Mouse (Mus musculus) liver, embryonic 16.5 days (tissue): ENCODE measurements around the gene Ap2b1. TPM values are rescaled to one million over a fixed set of nuclear protein-coding genes. Genes with fewer than 3 reads are reported as not detected.
"Not testable (repeated sequence)": the region's sequence is repeated elsewhere in the genome, so short reads cannot be mapped to it uniquely, and the experiment has no call there.

ENCODE experiments used
- ATAC-seq: fragments of 200-750 bp; cut with Nextera tagmentation; 2 replicates; pipeline ENCODE4 v1.8.0; 2017; ENCODE audit warnings: low read depth, mild to moderate bottlenecking, moderate number of reproducible peaks, moderate library complexity
- H3K27ac ChIP-seq: fragments of 300-500 bp; sonication (generic); 2 replicates; pipeline ENCODE4 v1.5.1; 2014; ENCODE audit warnings: mild to moderate bottlenecking, low read length
- H3K27me3 ChIP-seq: fragments of 300-500 bp; sonication (generic); 2 replicates; pipeline ENCODE4 v1.6.1; 2014; ENCODE audit warnings: low read depth, low read length, mixed read lengths; ENCODE audit not compliant: control insufficient read depth, insufficient read depth
- H3K36me3 ChIP-seq: fragments of 300-500 bp; sonication (generic); 2 replicates; pipeline ENCODE4 v1.6.1; 2014; ENCODE audit warnings: mild to moderate bottlenecking; ENCODE audit not compliant: control insufficient read depth, insufficient read depth
- H3K4me1 ChIP-seq: fragments of 300-500 bp; sonication (generic); 2 replicates; pipeline ENCODE4 v1.6.1; 2014; ENCODE audit warnings: low read depth, low read length, mixed read lengths; ENCODE audit not compliant: control insufficient read depth
- H3K4me2 ChIP-seq: fragments of 300-500 bp; sonication (generic); 2 replicates; pipeline ENCODE4 v1.6.1; 2014; ENCODE audit warnings: low read depth, low read length, mixed read lengths
- H3K4me3 ChIP-seq: fragments of 300-500 bp; sonication (generic); 2 replicates; pipeline ENCODE4 v1.5.1; 2014; ENCODE audit warnings: low read depth, mild to moderate bottlenecking, low read length
- H3K9ac ChIP-seq: fragments of 300-500 bp; sonication (generic); 2 replicates; pipeline ENCODE4 v1.6.1; 2014; ENCODE audit warnings: low read depth, low read length
- H3K9me3 ChIP-seq: fragments of 300-500 bp; sonication (generic); replicated peaks from 2 replicates; pipeline ENCODE4 v1.6.1; 2016; ENCODE audit warnings: low read length; ENCODE audit not compliant: control insufficient read depth
- WGBS: fragments of 180-500 bp; shearing (Covaris S2); extraction: QIAGEN DNeasy Blood & Tissue Kit; methylation state at CpG from one replicate; pipeline ENCODE4 v1.1.7; 2014; ENCODE audit not compliant: insufficient replicate concordance; 5-methylcytosine and 5-hydroxymethylcytosine counted together
- polyA plus RNA-seq: library from polyadenylated mRNA; unstranded; fragments of >200 nt; fragmentation: Nextera tagmentation; extraction: Ambion mirVana; gene quantifications from 2 replicates; pipeline ENCODE4 v1.2.1, GENCODE M21; 2015

Ap2b1 gene
- 19.2 and 21.7 TPM in 2 replicates for polyA plus RNA-seq

DNA sequence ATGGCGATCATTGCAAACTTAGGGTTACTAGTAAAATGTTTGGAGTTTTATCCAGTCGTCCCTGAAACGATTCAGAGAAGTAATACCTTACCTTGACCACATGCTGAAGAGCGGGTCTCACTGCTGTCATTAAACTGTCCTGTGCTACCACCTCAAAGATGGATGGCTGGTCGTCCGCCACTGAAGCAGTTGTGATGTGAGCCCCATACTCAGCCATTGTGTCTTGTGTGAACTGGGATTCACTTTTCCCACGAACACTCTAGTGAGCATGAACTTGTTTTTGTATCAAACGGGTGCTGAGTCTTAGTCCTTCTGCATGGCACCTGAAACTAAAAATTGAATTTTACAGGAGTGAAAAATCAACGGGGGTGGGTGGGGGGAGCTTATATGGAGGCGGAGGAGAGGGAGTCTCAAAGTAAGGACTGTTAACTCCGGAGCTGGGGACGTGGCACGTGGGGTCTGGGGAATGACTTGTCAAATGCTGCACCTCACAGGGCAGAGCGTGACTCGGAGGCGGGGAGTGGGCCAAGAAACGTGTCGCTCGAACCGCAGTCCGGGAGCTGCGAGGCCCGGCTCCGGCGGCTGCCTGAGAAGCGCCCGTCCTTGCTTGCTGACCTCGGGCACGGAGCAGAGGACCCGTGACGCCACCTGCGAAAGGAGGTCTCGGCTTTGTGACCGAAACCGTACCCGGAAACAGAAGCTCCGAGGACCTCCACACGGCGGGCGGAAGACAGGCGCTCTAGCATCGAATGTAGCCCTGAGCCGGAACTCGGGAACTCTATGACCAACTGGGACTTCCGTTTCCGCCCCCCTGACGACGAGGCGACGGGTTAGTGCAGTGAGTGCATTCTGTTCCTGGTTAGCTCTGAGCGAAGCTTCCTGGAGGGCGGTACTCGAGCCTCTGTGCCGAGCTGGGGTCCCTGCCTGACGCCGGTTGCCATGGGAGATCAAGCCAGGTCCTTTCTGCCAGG lies at the start of gene Ap2b1:
Gene Ap2b1, plus strand, starts transcription at position 800 of the 971 bp plus-strand sequence.
- Histone ChIP-seq H3K4me1 (peaks cover 36% of the 10 kb centered on the region), H3K36me3 (peaks cover 19% of the 10 kb centered on the region), H3K4me3 (peak within 1 kb of the TSS; percentile 92), H3K27me3 (no peaks in the 10 kb centered on the region), H3K4me2 (peak within 1 kb of the TSS; percentile 89), H3K9ac (peak within 1 kb of the TSS; percentile 95), H3K9me3 (no peaks in the 10 kb centered on the region), H3K27ac (peak within 1 kb of the TSS; percentile 95)
- WGBS, result 2% methylated on average over 56 of the region's 56 CpGs
- ATAC-seq, result peak; percentile 86

DNA sequence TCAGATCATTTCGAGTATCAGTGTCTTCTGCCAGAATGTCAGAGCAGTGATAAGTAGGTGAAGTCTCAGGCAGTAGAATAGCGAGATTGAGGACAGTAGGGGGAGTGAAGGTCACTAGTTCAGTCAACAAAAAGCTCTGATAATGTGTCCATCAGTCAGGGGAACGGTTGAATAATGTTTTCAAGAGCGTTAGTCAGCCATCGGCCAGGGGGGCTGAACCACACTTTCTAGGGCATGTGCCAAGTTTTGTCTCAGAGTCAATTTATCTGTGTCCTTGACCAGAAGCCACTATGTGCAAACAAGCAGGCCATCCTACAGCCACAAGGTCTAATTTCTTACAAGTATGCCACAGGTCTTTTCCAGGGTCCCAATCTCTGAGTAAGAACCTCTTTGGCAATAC lies 41.6 kb upstream of the Ap2b1 start:
- not testable (repeated sequence) for H3K4me1 ChIP-seq, H3K27me3 ChIP-seq, H3K4me2 ChIP-seq, ATAC-seq, H3K9me3 ChIP-seq, H3K4me3 ChIP-seq, H3K27ac ChIP-seq, H3K9ac ChIP-seq, H3K36me3 ChIP-seq
- WGBS, result 57% methylated on average over 5 of the region's 5 CpGs

DNA sequence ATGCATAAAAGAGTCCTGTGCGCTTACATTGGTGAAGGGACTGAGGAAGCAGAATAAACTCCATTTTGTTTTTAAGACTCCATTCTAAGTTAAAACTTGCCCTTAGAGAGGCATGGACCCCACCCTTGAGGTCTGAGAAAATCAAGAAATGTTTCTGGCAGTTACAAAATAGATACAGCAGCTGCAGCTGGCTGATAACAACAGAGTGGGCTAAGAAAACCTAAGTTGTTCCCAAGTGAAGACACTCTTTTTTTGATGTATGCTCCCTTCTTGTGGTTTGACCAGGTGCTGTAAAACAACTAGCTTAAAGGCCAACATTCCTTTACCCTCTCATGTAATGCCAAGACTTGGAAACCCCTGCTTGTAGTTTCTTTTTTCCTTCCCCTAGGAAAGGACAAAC lies 36.2 kb upstream of the Ap2b1 start:
- Histone ChIP-seq H3K4me1 (peaks cover 14% of the 10 kb centered on the region), H3K27me3 (no peaks in the 10 kb centered on the region), H3K27ac (peak overlapping the region; percentile 92), H3K4me2 (peak overlapping the region; percentile 51), H3K9me3 (no peaks in the 10 kb centered on the region), H3K36me3 (peaks cover 2% of the 10 kb centered on the region; the same call in 1 of the 2 replicates), H3K4me3 (peak overlapping the region; percentile 16; the same call in 1 of the 2 replicates), H3K9ac (peak overlapping the region; percentile 46)
- 54% methylated on average over 1 of the region's 1 CpGs for WGBS
- ATAC-seq, result peak; percentile 93

DNA sequence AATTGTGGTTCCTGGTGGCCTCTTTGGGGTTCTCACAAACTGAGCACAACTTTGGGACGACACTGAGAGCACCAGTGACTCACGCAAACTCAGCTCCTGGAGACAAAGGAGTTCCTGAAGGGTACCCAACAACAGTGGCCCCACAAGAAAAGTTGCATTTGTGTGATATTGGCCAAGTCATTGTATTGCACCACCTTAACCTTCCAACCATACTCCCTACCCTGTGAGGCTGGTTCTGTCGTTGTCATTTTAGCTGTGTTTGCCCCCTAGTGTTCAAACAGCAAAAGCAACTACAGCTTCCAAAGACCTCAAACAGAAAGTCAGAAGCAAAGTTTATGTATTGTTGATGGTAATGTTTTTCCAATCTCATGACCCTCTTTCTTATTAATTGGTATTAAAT lies 35.7 kb upstream of the Ap2b1 start:
- H3K9me3 ChIP-seq, result no peaks in the 10 kb centered on the region
- peak; percentile 86 for ATAC-seq
- 34% methylated on average over 3 of the region's 3 CpGs for WGBS
- H3K4me3 ChIP-seq, result peak overlapping the region; percentile 16; the same call in 1 of the 2 replicates
- no peaks in the 10 kb centered on the region for H3K27me3 ChIP-seq
- peaks cover 2% of the 10 kb centered on the region; the same call in 1 of the 2 replicates for H3K36me3 ChIP-seq
- H3K4me1 ChIP-seq, result peaks cover 14% of the 10 kb centered on the region
- H3K9ac ChIP-seq, result peak overlapping the region; percentile 46
- H3K27ac ChIP-seq, result peak overlapping the region; percentile 92
- peak overlapping the region; percentile 51 for H3K4me2 ChIP-seq

DNA sequence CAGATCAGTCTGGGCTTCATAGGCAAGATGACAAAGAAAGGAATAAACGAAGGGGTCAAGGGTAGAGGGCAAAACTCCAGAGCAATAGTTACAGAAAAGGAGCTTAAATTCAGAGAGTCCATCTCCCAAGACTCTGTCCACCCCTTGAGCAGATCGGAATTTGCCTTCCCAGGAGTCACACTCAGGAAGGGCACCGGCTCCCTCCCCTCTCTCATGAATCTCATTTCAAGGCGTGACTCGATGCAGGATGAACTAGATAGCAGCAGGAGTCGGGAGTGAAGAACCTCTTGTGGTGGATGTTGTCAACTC lies 28.0 kb upstream of the Ap2b1 start:
- H3K36me3 ChIP-seq, result peaks cover 7% of the 10 kb centered on the region; the same call in 1 of the 2 replicates
- peaks cover 15% of the 10 kb centered on the region for H3K4me1 ChIP-seq
- WGBS, result 4% methylated on average over 6 of the region's 6 CpGs
- peak overlapping the region; percentile 62 for H3K4me3 ChIP-seq
- H3K9me3 ChIP-seq, result no peaks in the 10 kb centered on the region
- H3K4me2 ChIP-seq, result peak overlapping the region; percentile 74
- peak overlapping the region; percentile 58 for H3K9ac ChIP-seq
- peak overlapping the region; percentile 88 for H3K27ac ChIP-seq
- H3K27me3 ChIP-seq, result 0 out of 2 replicates have a peak, but pooled peaks cover 3% of the 10 kb centered on the region
- ATAC-seq, result peak; percentile 22

DNA sequence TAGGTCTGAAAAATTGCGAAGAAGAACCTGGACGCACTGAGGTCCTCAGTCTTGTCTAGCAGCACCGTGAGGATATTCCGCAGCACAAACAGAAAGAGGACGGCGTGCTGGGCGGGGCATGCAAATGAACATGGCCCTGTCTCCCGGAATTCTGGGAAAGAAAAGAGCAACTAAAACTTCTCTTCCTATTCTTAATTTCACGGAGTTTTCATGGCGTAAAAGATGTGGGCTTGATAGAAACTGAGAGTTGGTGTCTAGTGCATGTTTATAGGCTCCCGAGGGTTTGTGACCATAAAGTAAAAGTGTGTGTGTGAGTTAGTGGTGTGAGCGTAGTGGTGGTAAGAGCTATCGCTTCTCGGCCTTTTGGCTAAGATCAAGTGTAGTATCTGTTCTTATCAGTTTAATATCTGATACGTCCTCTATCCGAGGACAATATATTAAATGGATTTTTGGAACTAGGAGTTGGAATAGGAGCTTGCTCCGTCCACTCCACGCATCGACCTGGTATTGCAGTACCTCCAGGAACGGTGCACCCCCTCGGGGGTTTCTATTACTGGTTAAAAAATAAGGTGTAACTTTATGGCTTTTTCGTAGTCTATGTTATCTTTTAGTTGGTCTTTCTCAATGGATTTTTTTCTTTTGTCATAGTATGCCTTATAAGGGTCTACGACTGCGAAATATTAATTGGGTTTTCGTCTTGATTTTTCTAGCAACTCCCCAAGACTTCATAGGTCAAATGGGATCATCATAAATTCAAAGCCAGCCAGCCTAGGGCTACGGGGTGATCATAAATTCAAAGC lies 27.5 kb upstream of the Ap2b1 start:
- Histone ChIP-seq H3K27me3 (peaks cover 6% of the 10 kb centered on the region; the same call in 1 of the 2 replicates), H3K4me1 (peaks cover 15% of the 10 kb centered on the region), H3K4me2 (peak overlapping the region; percentile 74), H3K9me3 (no peaks in the 10 kb centered on the region), H3K36me3 (peaks cover 11% of the 10 kb centered on the region), H3K9ac (peak overlapping the region; percentile 58), H3K27ac (peak overlapping the region; percentile 88), H3K4me3 (peak overlapping the region; percentile 62)
- peak; percentile 83 for ATAC-seq
- 0% methylated on average over 26 of the region's 26 CpGs for WGBS

DNA sequence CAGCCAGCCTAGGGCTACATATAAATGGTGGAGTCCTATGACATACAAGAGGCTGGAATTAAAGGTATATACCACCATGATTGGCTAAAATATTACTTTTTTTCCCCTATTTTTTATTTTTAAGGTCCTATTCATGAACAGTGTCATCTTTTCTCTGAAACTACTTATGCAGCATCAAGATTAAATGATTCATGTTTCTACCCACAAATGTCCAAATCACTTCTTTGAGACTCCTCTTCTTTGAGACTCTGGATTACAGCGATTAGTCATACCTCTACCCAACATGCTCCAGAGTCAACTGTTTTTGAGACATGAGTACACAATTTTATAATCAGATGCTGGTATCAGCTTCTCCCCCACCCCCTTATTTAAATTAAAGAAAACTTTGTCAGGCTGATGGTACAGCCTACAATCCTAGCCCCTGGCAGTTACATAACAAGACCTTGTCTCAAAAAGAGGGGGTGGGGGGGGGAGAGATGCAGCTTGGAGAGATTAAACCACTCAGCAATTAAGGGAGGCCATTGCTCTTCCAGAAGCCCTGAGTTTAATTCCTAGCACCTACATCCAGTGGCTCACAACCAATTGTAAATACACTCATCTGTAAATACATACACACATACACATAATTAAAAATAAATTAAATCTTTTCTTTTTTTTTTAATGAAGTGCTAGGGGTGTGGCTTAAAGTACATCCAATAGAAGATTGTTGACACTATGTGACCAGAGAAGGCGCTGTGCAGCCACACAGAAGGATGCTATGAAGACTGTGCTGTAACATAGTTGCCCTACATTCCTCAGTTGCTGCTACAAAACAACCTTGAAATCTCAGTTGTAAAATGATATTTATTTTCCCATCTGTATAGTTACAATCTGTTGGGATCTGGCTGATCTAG lies 26.6 kb upstream of the Ap2b1 start:
- peak; percentile 1; the same call in 1 of the 2 replicates for ATAC-seq
- Histone ChIP-seq H3K9ac (peak overlapping the region; percentile 58), H3K4me3 (no peak overlapping the region), H3K9me3 (no peaks in the 10 kb centered on the region), H3K27ac (peak overlapping the region; percentile 88), H3K4me1 (peaks cover 15% of the 10 kb centered on the region), H3K27me3 (peaks cover 11% of the 10 kb centered on the region; the same call in 1 of the 2 replicates), H3K36me3 (peaks cover 17% of the 10 kb centered on the region), H3K4me2 (peak overlapping the region; percentile 74; the same call in 1 of the 2 replicates)
- WGBS, result 9% methylated on average over 2 of the region's 2 CpGs

DNA sequence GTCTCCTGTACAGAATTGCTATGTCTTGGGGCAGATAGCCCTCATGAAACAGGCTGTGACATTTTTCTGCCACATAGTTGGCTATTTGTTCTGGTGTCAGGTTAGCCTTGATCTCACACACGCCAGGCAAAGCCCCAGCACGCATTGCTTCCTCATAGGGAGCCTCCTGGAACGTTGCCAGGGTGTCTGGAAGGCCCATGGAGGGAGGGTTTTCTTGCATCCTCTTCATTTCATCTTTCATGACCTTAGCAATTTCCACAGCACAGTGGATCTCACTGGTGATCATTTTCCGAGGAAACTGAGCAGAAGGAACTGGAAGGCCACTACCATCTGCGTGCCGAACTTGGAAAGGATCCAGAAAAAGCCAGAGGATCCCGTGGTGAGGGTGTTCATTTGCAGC lies 22.6 kb upstream of the Ap2b1 start:
- no peaks in the 10 kb centered on the region for H3K9me3 ChIP-seq
- peaks cover 42% of the 10 kb centered on the region for H3K36me3 ChIP-seq
- H3K4me3 ChIP-seq, result no peak overlapping the region
- H3K27ac ChIP-seq, result no peak overlapping the region
- H3K9ac ChIP-seq, result no peak overlapping the region
- WGBS, result 66% methylated on average over 7 of the region's 7 CpGs
- no peak overlapping the region for H3K4me2 ChIP-seq
- peaks cover 9% of the 10 kb centered on the region for H3K4me1 ChIP-seq
- peaks cover 13% of the 10 kb centered on the region; the same call in 1 of the 2 replicates for H3K27me3 ChIP-seq
- no peak for ATAC-seq
